Mouse (Mus musculus): Measurements from ENCODE around the gene Ahcyl1.

The Ahcyl1 gene

DNA sequence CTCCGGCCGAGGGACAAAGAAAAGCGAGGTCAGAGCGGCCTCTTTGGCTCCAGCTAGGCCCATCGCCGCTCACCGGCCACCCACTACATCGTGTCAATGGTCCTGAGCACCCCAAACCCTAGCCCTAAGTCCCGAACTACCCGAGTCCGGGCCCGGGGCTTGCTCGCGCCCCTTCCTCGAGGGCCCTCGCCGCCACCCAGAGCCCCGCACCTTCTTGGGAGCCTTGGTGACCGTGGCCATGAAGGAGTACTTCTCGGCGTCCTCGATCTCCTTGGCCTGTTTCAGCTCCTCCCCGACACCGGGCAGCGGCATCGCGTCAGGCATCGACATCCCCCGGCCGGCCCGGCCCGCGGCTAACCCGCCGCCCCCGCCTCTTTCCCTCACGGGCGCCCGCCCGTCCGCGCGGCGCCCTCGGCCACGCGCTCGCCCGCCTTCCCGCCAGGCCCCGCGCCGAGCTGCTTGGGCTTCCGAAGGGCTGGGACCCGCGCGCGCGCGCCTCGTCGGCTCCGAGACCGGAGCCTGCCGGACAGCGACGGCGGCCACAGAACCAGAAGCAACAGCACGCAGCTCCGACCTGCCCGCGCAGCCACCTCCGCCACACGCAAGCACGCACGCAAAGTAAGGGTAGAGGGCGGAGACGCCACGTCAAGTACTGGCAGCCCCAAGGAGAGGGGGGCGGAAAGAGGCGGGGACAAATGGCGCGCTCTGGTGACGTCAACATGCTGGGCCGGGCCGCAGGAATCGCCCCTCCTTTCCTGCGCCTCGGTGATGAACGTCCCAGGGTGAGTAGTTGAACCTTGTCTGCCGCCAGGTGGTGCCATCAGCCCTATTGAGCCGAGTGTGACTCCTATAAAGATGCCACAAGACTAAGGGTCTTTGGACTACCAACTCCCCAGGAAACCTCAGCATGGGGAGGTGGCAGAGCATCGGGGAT lies at the start of gene Ahcyl1:
Ahcyl1 (minus strand) TSS at position 613 of the 934 bp plus-strand sequence.
- TF ChIP-seq GATA4 (IDR thresholded peaks at IDR 0.05; ENCODE audit: insufficient replicate concordance, low read length), result no peak

DNA sequence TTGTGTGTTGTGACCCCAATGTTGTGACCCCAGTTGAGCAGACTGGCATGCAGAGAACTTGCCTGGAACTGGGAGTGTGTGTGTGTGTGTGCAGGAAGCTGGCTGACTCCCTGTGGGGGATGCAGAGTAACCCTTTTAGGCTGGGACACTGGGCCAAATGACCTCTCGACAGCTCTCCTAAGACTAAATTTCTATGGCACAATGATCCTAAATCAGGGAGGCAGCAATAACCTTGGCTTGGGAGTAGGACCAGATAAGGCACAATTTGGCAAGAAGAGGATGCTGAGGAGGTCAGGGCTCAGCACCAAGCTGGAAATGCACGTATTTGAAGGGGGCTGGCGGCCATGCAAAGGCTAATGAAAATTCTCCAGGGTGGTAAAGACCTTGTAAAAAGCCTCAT lies 49.7 kb upstream of the Ahcyl1 start:
- TF ChIP-seq GATA4 (IDR thresholded peaks at IDR 0.05; ENCODE audit: insufficient replicate concordance, low read length), result no peak

DNA sequence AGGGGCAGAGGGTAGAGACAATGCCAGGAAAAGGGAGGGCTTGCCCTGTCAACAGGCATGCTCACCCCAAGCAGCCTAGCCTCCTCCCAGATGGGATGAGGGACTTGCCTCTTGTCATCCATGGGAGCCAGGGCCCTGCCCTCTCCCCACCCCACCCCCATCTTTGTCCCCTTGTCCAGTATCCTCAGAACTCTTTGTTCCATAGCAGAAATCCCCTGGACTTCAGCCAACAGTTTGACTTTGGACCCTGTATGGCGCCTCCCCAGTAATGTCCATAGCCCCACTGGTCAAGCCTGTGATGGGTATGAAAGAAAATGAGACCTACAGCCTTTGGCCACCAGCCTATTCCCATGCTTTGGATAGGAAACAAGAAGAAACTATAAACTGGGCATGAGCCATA lies 47.3 kb upstream of the Ahcyl1 start:
- TF ChIP-seq GATA4 (IDR thresholded peaks at IDR 0.05; ENCODE audit: insufficient replicate concordance, low read length), result no peak

DNA sequence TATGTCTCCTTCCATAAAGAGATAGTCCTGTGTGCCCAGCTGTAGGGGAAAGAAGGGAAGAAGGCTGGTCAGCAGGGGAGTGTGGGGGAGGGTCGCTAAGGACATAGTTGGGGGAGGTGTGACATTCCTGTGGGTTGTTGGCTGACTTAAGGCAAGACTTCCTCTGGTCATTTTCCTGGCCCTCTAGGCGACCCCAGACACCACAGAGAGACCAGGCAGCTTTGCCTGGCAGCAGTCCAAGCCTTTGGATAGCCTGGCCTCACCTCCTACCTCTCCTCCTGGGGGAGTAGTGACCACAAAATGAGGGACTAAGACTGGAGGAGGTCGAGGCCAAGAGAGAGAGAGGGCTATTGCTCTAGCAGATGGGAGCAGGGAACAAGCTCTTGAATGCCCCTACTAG lies 46.7 kb upstream of the Ahcyl1 start:
- TF ChIP-seq GATA4 (IDR thresholded peaks at IDR 0.05; ENCODE audit: insufficient replicate concordance, low read length), result no peak

DNA sequence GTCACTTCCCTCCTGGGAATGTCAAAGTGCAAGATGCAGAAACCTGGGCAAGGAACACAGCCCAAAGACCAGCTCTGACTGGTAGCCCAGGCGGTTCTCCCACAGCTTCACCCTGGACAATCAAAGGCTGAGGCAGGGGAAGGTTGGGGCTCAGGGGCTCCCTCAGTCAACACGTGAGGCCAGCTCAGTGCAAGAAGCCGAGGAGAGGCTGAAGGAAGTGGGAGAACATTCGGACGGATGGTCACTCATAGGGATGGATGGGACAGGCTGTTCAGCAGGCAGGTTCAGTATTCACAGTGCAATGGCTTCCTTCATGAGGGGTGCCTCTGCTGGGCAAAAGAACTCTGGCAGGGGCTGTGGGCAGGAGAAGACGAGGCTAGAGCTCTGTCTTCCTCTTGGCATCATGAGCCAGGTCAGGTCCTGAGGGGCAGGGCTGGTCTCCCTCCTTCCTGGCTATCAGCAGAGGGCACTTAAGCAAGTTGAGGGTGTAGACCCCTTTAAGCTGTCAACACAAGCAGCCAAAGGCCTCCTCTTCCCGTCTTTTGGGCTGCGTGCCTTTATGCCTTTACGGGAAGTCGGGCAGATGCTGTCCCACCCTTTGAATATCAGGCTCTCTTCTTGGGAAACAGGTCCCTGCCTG lies 45.8 kb upstream of the Ahcyl1 start:
- TF ChIP-seq GATA4 (IDR thresholded peaks at IDR 0.05; ENCODE audit: insufficient replicate concordance, low read length), result no peak

DNA sequence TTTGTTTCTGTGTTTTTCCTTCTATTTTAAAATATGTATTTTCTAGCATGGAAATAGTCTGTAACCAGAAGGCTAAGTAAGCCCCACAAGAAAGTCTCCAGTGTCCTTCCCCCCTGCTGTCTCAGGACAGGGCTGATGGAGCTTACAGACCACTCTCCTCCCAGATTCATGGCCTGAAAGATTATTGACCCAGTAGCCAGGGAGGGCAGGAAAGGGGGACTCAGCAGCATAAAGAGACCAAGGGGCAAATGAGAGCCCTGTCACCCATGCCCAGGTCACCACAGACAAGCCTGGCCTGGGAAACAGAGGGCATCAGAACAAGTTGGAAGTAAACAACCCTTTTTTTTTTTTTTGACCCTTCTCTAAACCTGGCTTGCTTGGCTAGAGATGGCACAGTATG lies 45.0 kb upstream of the Ahcyl1 start:
- TF ChIP-seq GATA4 (IDR thresholded peaks at IDR 0.05; ENCODE audit: insufficient replicate concordance, low read length), result no peak

DNA sequence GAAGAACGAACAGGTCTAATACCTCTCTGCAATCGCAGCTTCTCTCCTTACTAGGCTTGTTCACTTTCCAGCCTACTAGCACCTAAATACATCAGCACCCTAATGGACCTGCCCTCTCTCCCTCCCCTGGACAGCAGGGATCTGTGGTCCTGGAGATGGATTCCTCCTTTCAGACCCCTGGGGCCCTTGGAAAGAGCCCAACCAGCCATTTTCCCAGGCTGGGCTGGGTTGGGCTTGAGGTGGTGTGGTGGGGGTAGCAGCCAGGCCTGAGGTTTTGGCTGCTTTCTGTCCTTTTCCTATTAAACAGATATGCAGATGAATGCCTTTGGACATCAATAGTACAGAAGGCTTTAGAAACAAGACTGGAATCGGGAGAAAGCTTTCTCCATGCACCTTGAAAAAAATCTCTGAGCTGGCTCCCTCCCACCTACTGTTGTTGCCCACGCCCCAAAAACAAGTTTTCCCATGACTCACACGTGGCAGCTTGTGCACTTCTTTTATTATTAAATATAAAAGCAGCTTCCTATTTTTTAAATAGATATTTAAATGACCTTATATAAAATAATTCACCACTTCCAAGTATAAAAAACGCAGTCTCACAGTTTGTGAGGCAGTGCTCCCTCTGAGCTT lies 44.3 kb upstream of the Ahcyl1 start:
- no peak for TF ChIP-seq GATA4 (IDR thresholded peaks at IDR 0.05; ENCODE audit: insufficient replicate concordance, low read length)

DNA sequence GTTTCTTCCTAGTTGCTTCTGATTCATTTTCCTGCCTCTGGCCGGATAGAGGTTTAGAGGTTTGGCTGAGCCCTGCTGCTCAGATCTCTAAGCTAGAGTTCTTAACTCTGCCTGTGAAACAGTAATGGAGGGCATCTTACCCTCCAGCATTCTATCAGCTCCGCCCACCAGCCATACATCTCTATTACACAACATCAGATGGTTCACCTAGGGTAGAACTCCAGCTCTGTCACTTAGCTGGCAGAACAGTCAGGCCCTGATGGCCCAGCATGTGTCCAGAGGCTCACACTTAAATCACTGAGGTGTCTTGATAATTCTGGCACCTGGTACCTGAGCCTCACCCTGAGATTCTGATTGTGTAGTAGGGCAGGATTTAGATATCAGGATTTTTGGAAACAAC lies 43.6 kb upstream of the Ahcyl1 start:
- no peak for TF ChIP-seq GATA4 (IDR thresholded peaks at IDR 0.05; ENCODE audit: insufficient replicate concordance, low read length)

DNA sequence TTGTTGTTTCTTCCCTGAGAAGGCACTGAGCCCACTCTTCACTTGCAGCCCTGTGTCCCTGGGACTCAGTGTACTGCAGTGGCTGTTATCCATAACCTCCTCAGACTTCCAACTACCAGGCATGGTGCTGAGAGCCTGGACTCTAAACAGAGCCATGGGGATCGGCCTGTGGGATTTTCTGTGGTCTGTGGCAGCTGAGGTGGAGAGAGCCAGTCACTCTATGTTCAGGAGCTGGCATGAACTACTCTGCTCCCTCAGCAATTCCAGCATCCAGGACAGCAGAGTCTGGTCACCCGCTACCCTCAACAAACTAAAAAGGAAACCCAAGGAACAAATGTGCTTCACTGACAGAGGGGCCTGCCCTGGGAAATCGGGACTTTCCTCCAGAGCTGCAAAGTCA lies 43.1 kb upstream of the Ahcyl1 start:
- TF ChIP-seq GATA4 (IDR thresholded peaks at IDR 0.05; ENCODE audit: insufficient replicate concordance, low read length), result no peak

DNA sequence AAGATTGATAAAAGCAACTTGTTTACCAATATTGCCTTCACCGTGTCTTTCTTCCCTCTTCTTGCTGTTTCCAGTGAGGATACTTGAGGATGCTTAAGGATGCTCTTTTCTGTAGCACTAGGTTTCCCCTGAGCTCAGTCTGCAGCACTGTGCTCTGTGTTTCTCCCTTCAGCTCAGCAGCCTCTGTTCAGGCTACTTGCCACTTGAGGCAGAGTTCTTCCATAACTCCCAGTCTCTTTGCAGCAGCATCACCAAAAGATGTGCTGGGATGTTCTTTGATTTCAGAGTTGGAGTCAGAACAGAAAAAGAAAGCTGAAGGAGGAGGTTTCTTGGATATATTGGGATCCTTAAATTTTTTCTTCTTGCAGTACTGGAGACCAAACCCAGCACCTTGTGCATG lies 42.3 kb upstream of the Ahcyl1 start:
- no peak for TF ChIP-seq GATA4 (IDR thresholded peaks at IDR 0.05; ENCODE audit: insufficient replicate concordance, low read length)

DNA sequence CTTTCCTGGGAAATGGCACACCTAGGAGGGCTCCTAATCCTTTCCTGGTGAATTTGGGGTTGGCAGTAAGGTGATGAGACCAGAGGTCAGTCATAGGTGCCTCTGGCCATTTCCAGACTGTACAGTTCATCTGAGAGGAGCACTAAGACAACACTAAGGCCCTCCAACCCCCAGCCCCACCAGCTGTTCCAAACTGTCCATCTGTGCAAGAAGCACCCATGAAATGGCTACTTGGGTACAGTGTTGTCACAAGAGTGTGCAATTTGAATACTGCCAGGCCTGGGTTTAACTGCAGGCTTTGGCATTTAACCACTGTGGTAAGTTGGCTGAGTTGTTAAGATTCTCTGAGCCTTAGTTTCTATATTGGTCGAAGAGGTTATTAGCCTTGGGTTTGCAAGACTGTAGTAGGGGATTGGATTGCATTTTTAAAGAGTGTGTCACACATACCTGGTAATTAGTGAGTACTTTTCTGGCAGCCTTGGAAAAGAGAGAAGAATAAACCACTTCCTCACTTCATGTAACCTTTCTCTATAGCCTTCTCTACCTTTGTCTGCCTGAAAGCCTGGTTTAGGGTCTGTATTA lies 41.3 kb upstream of the Ahcyl1 start:
- TF ChIP-seq GATA4 (IDR thresholded peaks at IDR 0.05; ENCODE audit: insufficient replicate concordance, low read length), result no peak

DNA sequence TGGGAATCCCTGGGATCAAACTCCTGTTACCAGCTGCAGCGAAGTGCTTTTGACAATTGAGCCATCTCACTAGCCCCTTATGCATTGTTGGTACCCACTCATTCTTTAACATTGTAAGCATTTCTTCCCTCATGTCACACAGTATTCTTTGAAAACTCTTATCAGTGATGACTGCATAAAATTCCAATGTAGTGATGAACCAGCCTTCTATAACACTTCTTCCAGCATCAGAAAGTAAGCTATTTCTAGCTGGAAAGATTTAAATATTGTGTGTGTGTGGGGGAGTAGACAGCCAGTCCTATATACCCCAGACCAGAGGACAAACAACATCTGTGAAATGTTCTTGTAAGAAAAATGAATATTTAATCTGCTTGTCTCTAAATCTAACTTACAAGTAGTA lies 37.0 kb upstream of the Ahcyl1 start:
- no peak for TF ChIP-seq GATA4 (IDR thresholded peaks at IDR 0.05; ENCODE audit: insufficient replicate concordance, low read length)

DNA sequence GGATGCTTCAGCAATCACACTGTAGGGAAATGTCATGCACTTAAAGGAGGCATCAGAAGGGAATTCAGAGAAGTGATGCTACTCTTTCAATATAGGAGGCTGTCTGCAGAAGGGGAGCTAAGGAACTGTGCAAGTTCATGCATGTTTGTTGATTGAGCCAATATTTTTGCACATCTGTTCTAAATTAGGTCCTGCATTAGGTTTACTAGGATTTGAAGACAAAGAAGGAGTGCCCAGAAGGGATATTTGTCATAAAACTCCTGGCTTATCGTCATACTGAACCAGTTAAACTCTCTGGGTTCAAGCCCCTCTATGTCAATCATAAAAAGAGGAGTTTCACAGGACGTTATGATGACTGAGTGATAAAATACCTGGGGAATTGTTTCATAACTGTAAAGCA lies 33.9 kb upstream of the Ahcyl1 start:
- no peak for TF ChIP-seq GATA4 (IDR thresholded peaks at IDR 0.05; ENCODE audit: insufficient replicate concordance, low read length)

DNA sequence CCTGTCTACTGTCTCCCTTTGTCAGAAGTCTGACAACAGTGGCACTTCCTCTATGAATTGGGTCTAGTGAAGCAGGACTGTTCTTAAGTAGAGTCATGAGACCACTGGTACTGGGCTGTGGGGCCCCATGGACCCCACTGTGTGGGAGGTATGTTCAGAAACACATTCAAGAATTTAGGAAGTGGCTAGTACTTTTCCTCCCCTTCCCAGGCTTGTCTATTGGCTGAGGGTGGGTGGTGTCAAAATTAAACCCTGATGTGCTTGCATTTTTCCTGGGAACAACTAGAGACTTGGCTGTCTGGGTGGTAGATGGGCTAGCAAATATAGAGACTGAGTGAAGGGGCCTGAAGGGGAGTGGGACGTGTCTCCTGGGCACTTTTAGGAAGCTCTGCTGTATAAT lies 32.1 kb upstream of the Ahcyl1 start:
- TF ChIP-seq GATA4 (IDR thresholded peaks at IDR 0.05; ENCODE audit: insufficient replicate concordance, low read length), result no peak

DNA sequence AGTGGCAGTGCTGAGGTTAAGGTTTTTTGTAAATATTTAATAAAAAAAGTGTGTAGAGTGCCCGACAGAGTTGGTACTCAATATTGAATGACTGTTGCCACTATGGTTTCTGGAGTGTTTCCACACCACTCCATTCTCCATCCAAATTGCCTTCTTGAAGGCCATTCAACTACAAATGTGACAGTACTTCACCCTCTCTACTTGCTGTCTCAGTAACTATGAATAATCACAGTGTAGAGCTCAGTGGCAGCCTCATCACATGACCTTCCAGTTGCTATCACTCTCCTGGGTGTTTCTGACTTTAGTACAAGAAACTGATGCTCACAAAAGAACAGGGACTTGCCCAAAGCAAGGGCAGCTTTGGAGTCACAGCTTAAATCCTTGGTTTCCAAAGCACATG lies 19.6 kb upstream of the Ahcyl1 start:
- TF ChIP-seq GATA4 (IDR thresholded peaks at IDR 0.05; ENCODE audit: insufficient replicate concordance, low read length), result no peak
